Mouse (Mus musculus) skeletal muscle tissue, adult 2 months (tissue): ENCODE results near the gene Morf4l1.
A peak's percentile ranks its signal among the peaks of the same experiment; 100 is the strongest.
"Not testable (repeated sequence)": the region's sequence is repeated elsewhere in the genome, so short reads cannot be mapped to it uniquely, and the experiment has no call there.

Experiments used
- DNase-seq: peaks from one replicate; pipeline ENCODE4 v3.0.0-alpha.2; 2012; ENCODE audit warnings: low read depth, low spot score

Morf4l1 gene

GRCm38 (mm10) chr9:90113651-90114566, 665 bp downstream of the Morf4l1 start:
- DNase-seq, result peak; percentile 90

- DNase-seq, result no peak
Measured at GRCm38 (mm10) chr9:90113151-90113550, 1.4 kb downstream of the Morf4l1 start.

- no peak for DNase-seq
Measured at GRCm38 (mm10) chr9:90109386-90109785, 5.2 kb downstream of the Morf4l1 start.

DNA sequence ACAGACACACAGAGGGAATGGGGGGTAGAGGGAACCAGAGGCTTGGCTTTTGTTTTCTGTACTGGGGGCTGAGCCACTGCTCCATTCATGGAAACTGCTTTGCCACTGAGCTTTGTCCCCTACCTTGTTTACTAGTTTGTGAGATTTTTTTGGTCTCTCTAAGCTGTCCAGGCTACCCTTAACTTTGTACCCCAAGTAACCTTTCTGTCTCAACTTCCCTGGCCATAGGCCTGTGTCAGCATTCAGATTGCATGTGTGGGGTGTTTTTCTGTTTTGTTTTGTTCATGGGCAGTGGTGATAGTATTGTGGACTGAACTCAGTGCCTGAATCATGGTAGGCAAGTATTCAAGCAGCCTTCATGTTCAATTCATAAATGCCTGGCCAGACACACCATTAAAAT, 6.3 kb downstream of the Morf4l1 start:
- DNase-seq, result no peak

DNA sequence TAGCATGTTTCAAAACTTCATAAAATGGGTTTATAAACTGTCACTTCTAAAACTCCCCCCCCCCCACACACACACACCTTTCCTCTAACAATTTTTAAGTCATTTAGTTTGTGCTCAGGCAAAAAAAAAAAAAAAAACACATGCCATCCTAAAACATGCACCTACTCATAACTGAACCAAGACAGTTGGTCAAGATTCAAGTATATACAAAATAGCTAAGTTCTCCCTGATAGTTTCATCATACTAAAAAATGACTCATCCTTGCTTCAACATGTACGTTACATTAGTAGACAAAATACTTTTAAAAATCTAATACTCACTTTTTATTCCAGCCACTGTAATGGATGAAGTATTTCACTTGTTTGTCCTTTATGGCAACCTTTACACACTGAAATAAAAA, 7.7 kb downstream of the Morf4l1 start:
- DNase-seq, result no peak

DNA sequence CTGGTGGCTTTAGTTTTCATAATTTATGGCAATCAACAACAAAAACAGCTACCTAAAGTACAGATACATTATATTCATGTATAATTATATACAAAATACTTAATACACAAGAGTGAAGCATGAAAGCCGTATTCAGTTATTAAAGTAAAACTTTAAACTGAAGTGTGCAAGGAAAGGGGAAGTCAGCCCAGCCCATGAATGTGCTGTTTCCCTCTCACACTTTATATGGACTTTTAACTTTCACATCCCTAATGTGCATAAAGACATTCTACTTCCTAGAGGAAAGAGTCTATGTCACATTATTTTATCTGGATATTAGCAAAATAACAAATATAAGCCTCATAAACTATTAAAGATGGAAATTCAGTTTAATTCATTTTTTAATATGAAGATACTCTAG, 9.1 kb downstream of the Morf4l1 start:
- DNase-seq, result no peak

DNA sequence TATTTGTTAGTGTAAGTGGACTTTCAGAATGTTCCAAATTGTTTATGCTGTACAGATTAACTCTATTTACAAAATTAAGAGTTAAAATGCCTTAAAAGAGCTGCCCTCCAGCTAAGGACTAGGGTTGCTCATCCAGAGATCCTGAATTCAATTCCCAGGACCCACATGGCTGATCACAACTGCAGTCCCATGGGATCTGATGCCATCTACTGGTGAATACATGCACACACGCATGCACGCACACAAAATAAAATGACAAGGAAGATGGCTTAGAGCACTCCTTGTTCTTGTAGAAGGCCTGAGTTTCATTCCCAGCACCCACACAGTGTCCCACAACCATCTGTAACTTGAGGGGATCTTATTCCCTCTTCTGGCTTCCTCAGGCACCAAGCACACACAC, 13.8 kb downstream of the Morf4l1 start:
- DNase-seq, result no peak

GRCm38 (mm10) chr9:90098934-90099333, 15.6 kb downstream of the Morf4l1 start:
- no peak for DNase-seq

- no peak for DNase-seq
Measured at GRCm38 (mm10) chr9:90089339-90090104, 25.1 kb downstream of the Morf4l1 start.

- DNase-seq, result no peak
Measured at GRCm38 (mm10) chr9:90087906-90088485, 26.6 kb downstream of the Morf4l1 start.

GRCm38 (mm10) chr9:90084766-90085468, 29.7 kb downstream of the Morf4l1 start:
- DNase-seq, result no peak

GRCm38 (mm10) chr9:90084152-90084551, 30.4 kb downstream of the Morf4l1 start:
- DNase-seq, result no peak

DNA sequence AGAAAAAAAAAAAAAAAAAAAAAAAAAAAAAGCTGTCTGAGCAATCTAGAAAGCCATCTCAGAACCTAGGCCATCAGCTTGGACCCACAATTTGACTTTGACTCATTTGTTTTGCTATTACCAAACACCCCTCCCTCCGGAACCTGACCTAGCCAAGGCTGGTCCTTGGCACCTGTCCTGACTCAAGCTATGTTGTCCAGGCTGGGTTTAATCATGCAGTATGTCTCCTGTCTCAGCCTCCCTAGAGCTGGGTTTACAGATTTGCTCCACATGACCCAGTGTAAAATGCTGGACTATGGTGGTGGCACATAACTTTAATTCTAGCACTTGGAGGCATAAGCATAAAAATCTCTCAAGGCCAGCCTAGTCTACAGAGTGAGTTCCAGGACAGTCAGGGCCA, 31.6 kb downstream of the Morf4l1 start:
- no peak for DNase-seq

- DNase-seq, result not testable (repeated sequence)
Measured at GRCm38 (mm10) chr9:90081961-90082360, 32.6 kb downstream of the Morf4l1 start.

DNA sequence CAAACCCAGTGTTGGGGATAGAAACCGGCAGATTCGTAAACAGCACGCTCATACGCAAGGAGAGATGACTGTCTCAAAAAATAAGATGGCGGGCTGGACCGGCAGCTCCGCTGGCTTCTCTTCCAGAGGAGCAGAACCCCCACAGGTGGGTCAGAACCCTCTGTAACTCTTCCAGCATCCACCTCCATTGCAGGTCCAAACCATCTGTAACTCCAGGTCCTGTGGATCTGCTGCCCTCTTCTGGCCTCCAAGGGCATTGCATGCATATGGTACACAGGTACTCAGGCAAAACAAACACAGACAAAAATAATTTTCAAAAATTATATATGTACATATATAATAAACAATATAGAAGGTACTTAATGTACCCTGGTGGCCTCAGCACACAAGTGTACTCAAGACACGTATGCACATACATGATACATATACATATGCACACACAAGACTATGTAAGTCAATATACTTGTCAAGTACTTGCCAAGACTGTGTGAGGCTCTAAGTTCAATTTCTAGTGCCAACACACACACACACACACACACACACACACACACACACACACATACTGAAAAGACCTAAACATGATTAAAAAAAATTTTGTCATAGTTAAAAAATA, 37.6 kb downstream of the Morf4l1 start:
- DNase-seq, result peak; percentile 23

DNA sequence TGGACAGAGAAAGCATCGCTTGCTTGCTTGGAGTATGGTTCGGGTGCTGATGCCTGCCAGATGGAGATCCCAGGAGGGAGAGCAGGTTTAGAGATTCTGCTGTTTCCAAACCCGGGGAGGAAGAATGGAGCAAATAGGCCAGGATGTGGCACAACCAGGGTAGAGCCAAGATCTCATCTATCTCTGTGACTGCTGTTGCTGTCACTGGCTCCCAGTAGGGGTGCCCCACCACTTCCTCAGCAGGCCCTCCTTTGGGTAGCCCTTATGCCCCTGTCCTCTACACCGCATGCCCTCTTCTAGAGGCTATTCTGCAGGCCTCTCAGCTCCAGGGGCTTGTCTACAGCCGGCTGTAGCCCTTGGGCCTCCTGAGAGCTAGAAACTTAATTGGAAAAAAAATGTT, 38.4 kb downstream of the Morf4l1 start:
- DNase-seq, result no peak

DNA sequence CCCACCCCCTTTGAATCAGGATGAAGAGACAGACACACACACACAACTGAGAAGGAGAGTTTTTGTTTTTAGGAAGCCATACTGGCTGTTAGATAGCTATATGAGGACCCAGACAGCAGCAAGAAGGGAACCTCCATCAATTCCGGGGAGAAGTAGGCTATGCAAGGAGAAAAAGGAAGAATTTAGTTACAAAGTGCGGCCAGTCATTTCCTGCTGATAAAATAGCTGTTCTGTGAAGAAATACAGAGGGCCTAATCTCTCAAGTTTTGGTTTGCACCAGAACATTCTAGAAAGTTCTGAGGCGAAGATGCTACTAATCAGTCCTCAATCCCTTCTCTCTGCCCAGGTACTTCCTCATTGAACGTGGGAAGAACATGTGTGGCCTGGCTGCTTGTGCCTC, 39.2 kb downstream of the Morf4l1 start:
- no peak for DNase-seq

- no peak for DNase-seq
Measured at GRCm38 (mm10) chr9:90070174-90070573, 44.4 kb downstream of the Morf4l1 start.

- no peak for DNase-seq
Measured at GRCm38 (mm10) chr9:90069485-90069884, 45.1 kb downstream of the Morf4l1 start.

GRCm38 (mm10) chr9:90068786-90069185, 45.8 kb downstream of the Morf4l1 start:
- DNase-seq, result no peak

- DNase-seq, result no peak
Measured at GRCm38 (mm10) chr9:90067341-90067740, 47.2 kb downstream of the Morf4l1 start.
